Mouse (Mus musculus): ENCODE results near the gene Olfr92. TPM values are rescaled to one million over a fixed set of nuclear protein-coding genes. Genes with fewer than 3 reads are reported as not detected.

The Olfr92 gene
- polyA plus RNA-seq, 2 experiments: not detected

DNA sequence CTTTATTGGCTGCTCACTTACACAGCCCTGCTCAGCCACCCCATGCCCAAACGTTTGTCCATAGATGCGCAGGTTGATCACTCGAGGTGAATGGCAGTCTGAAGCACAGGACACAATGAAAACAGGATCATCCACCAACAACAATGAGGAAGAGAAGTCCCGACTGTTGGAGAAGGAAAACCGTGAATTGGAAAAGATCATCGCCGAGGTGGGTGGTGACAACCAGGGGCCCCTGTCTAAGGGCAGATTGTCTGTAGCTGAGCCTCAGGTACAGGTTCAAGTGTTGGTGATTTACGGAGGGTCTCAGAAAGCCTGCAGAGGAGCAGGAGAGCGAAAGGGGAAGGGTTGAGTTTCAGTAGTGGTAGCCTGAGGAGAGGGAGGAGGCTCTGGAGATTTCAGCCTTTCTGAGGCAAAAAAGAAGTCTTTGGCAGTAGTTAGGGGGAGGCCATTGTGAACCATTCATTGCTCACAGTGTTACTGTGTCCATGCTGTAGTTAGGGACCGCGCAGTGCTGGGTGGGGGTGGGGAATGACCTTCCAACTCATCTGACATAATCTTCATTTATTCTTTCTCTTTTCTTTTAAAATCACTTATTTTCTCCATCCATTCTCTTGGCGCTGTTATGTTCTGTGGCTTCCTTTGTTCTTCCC lies 47.7 kb downstream of the Olfr92 start:
- DNase-seq (ENCODE audit: low spot score): no peak
- no peak for ATAC-seq (ENCODE audit: low FRiP score, low read depth)
- Histone ChIP-seq H3K27ac (replicated peaks; ENCODE audit: low read depth, low read length) (no peak overlapping the region), H3K27me3 (ENCODE audit: control insufficient read depth, insufficient read depth, low read length) (no peaks in the 10 kb centered on the region), H3K4me3 (replicated peaks; ENCODE audit: low read length) (no peak overlapping the region), H3K4me1 (ENCODE audit: control insufficient read depth, insufficient read depth, low read length) (no peaks in the 10 kb centered on the region), H3K9me3 (ENCODE audit: control insufficient read depth, low read length) (no peaks in the 10 kb centered on the region), H3K9ac (ENCODE audit: low read depth, low read length, severe bottlenecking) (no peak overlapping the region), H3K36me3 (ENCODE audit: control insufficient read depth, insufficient read depth, low read length) (peaks cover 89% of the 10 kb centered on the region), H3K4me2 (replicated peaks; ENCODE audit: low read depth, low read length, severe bottlenecking) (no peak overlapping the region)
- TF ChIP-seq POLR2A (IDR thresholded peaks at IDR 0.05; ENCODE audit: borderline replicate concordance, extremely low read depth, insufficient read depth, insufficient read length): no peak
- 85% methylated on average over 12 of the region's 12 CpGs for WGBS

- Histone ChIP-seq H3K27me3 (ENCODE audit: control insufficient read depth, insufficient read depth, low read length) (no peaks in the 10 kb centered on the region), H3K4me1 (ENCODE audit: control insufficient read depth, insufficient read depth, low read length) (no peaks in the 10 kb centered on the region), H3K9ac (ENCODE audit: low read depth, low read length, severe bottlenecking) (no peak overlapping the region), H3K4me2 (replicated peaks; ENCODE audit: low read depth, low read length, severe bottlenecking) (no peak overlapping the region), H3K36me3 (ENCODE audit: control insufficient read depth, insufficient read depth, low read length) (peaks cover 90% of the 10 kb centered on the region), H3K9me3 (ENCODE audit: control insufficient read depth, low read length) (no peaks in the 10 kb centered on the region), H3K27ac (replicated peaks; ENCODE audit: low read depth, low read length) (no peak overlapping the region), H3K4me3 (replicated peaks; ENCODE audit: low read length) (no peak overlapping the region)
- 87% methylated on average over 8 of the region's 8 CpGs for WGBS
- TF ChIP-seq POLR2A (IDR thresholded peaks at IDR 0.05; ENCODE audit: borderline replicate concordance, extremely low read depth, insufficient read depth, insufficient read length): no peak
- no peak for DNase-seq (ENCODE audit: low spot score)
- ATAC-seq (ENCODE audit: low FRiP score, low read depth): no peak
These were observed 49.8 kb downstream of the Olfr92 start for GRCm38 (mm10) chr17:37070121-37070520.

- H3K9ac ChIP-seq (ENCODE audit: low read depth, low read length, severe bottlenecking): no peak overlapping the region
- H3K4me3 ChIP-seq (replicated peaks; ENCODE audit: low read length): no peak overlapping the region
- H3K4me2 ChIP-seq (replicated peaks; ENCODE audit: low read depth, low read length, severe bottlenecking): no peak overlapping the region
- H3K27ac ChIP-seq (replicated peaks; ENCODE audit: low read depth, low read length): no peak overlapping the region
- H3K4me1 ChIP-seq (ENCODE audit: control insufficient read depth, insufficient read depth, low read length): no peaks in the 10 kb centered on the region
- no peaks in the 10 kb centered on the region for H3K9me3 ChIP-seq (ENCODE audit: control insufficient read depth, low read length)
- DNase-seq (ENCODE audit: low spot score) (no peak), ATAC-seq (ENCODE audit: low FRiP score, low read depth) (no peak)
- H3K27me3 ChIP-seq (ENCODE audit: control insufficient read depth, insufficient read depth, low read length): no peaks in the 10 kb centered on the region
- no peak for TF ChIP-seq POLR2A (IDR thresholded peaks at IDR 0.05; ENCODE audit: borderline replicate concordance, extremely low read depth, insufficient read depth, insufficient read length)
- peaks cover 82% of the 10 kb centered on the region for H3K36me3 ChIP-seq (ENCODE audit: control insufficient read depth, insufficient read depth, low read length)
- 93% methylated on average over 1 of the region's 1 CpGs for WGBS
These were observed 52.0 kb downstream of the Olfr92 start for GRCm38 (mm10) chr17:37067861-37068260.

- Histone ChIP-seq H3K9me3 (ENCODE audit: control insufficient read depth, low read length) (no peaks in the 10 kb centered on the region), H3K9ac (ENCODE audit: low read depth, low read length, severe bottlenecking) (no peak overlapping the region), H3K4me3 (replicated peaks; ENCODE audit: low read length) (no peak overlapping the region), H3K4me1 (ENCODE audit: control insufficient read depth, insufficient read depth, low read length) (no peaks in the 10 kb centered on the region), H3K27me3 (ENCODE audit: control insufficient read depth, insufficient read depth, low read length) (no peaks in the 10 kb centered on the region), H3K36me3 (ENCODE audit: control insufficient read depth, insufficient read depth, low read length) (peaks cover 84% of the 10 kb centered on the region), H3K27ac (replicated peaks; ENCODE audit: low read depth, low read length) (no peak overlapping the region), H3K4me2 (replicated peaks; ENCODE audit: low read depth, low read length, severe bottlenecking) (no peak overlapping the region)
- ATAC-seq (ENCODE audit: low FRiP score, low read depth): no peak
- no peak for DNase-seq (ENCODE audit: low spot score)
- TF ChIP-seq POLR2A (IDR thresholded peaks at IDR 0.05; ENCODE audit: borderline replicate concordance, extremely low read depth, insufficient read depth, insufficient read length): no peak
- WGBS: 97% methylated on average over 2 of the region's 2 CpGs
These were observed 53.9 kb downstream of the Olfr92 start for GRCm38 (mm10) chr17:37065993-37066392.

DNA sequence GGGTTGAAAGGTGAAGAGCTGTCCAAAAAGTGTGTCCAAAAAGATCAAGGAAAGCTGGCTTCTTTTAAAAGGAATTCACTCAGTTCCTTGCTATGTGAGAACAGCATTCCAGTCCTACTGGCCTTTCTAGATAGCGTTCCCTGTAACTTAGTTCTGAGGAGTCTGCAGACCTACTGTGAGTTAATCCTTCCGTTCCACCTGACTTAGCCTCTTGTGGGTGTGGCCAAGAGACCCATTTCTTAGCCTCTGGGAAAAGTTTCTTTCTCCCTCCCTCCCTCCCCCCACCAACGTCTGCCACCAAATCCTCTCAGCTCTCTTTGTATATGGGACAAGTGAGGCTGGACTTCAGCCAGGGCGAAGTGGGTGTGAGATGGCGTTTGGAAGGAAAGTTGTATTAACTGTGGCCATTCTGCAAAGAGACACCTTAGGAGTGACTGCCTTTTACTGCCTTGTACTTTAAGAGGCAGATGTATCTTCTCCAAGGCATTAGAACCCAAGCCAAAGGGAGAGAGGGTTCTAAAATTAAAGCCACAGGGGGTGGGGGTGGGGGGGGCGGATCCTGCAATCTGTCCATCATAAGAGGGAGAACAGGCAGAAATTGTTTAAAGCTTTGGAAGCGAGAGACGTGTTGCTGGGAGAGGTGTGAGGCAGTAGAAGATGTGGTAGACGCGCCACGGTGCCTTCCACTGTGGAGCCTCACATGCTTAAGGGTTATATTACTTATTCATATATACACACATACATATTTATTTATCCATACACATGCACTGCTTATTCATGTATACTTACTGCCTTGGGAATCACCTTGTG lies 56.0 kb downstream of the Olfr92 start:
- H3K36me3 ChIP-seq (ENCODE audit: control insufficient read depth, insufficient read depth, low read length): peaks cover 84% of the 10 kb centered on the region
- no peak overlapping the region for H3K9ac ChIP-seq (ENCODE audit: low read depth, low read length, severe bottlenecking)
- H3K27ac ChIP-seq (replicated peaks; ENCODE audit: low read depth, low read length): no peak overlapping the region
- no peak for TF ChIP-seq POLR2A (IDR thresholded peaks at IDR 0.05; ENCODE audit: borderline replicate concordance, extremely low read depth, insufficient read depth, insufficient read length)
- DNase-seq (ENCODE audit: low spot score) (no peak), ATAC-seq (ENCODE audit: low FRiP score, low read depth) (no peak)
- WGBS: 83% methylated on average over 11 of the region's 11 CpGs
- H3K4me2 ChIP-seq (replicated peaks; ENCODE audit: low read depth, low read length, severe bottlenecking): no peak overlapping the region
- H3K27me3 ChIP-seq (ENCODE audit: control insufficient read depth, insufficient read depth, low read length): no peaks in the 10 kb centered on the region
- no peaks in the 10 kb centered on the region for H3K4me1 ChIP-seq (ENCODE audit: control insufficient read depth, insufficient read depth, low read length)
- H3K4me3 ChIP-seq (replicated peaks; ENCODE audit: low read length): no peak overlapping the region
- no peaks in the 10 kb centered on the region for H3K9me3 ChIP-seq (ENCODE audit: control insufficient read depth, low read length)

Measured in limb, embryonic 14.5 days (tissue).